Mouse (Mus musculus): ENCODE results near the gene Pigb. TPM values are rescaled to one million over a fixed set of nuclear protein-coding genes. Genes with fewer than 3 reads are reported as not detected.
"Not testable (repeated sequence)": the region's sequence is repeated elsewhere in the genome, so short reads cannot be mapped to it uniquely, and the experiment has no call there.

The Pigb gene
- total and polyA plus RNA-seq, 2 experiments from 2014 or later = 10.0 to 10.3 TPM

- Histone ChIP-seq H3K4me2 (ENCODE audit: low read depth) (no peak overlapping the region), H3K27me3 (ENCODE audit: insufficient read depth, low read length) (no peaks in the 10 kb centered on the region), H3K9me3 (ENCODE audit: low read length) (no peaks in the 10 kb centered on the region), H3K9ac (no peak overlapping the region), H3K36me3 (ENCODE audit: insufficient read depth) (no peaks in the 10 kb centered on the region), H3K27ac (ENCODE audit: low read depth, low read length) (no peak overlapping the region), H3K4me1 (ENCODE audit: insufficient read depth) (no peaks in the 10 kb centered on the region), H3K4me3 (ENCODE audit: low read depth, low read length) (no peak overlapping the region)
- TF ChIP-seq CTCF (IDR thresholded peaks at IDR 0.05; ENCODE audit: low read depth) = no peak
- whole genome bisulfite sequencing = 35% methylated on average over 7 of the region's 7 CpGs
- DNase-seq (no peak), ATAC-seq (no peak)
These were observed 39.7 kb upstream of the Pigb start for GRCm38 (mm10) chr9:73079801-73080325.

- not testable (repeated sequence) for H3K4me3 ChIP-seq (ENCODE audit: low read depth, low read length); H3K27ac ChIP-seq (ENCODE audit: low read depth, low read length); ATAC-seq; H3K4me1 ChIP-seq (ENCODE audit: insufficient read depth); H3K9me3 ChIP-seq (ENCODE audit: low read length); H3K4me2 ChIP-seq (ENCODE audit: low read depth); DNase-seq; H3K27me3 ChIP-seq (ENCODE audit: insufficient read depth, low read length); H3K36me3 ChIP-seq (ENCODE audit: insufficient read depth); H3K9ac ChIP-seq
- WGBS = 81% methylated on average over 11 of the region's 12 CpGs
These were observed 39.2 kb upstream of the Pigb start for GRCm38 (mm10) chr9:73079349-73079748.

- Histone ChIP-seq H3K27me3 (ENCODE audit: insufficient read depth, low read length) (no peaks in the 10 kb centered on the region), H3K4me2 (ENCODE audit: low read depth) (no peak overlapping the region), H3K27ac (ENCODE audit: low read depth, low read length) (no peak overlapping the region), H3K4me3 (ENCODE audit: low read depth, low read length) (no peak overlapping the region), H3K9me3 (ENCODE audit: low read length) (no peaks in the 10 kb centered on the region), H3K36me3 (ENCODE audit: insufficient read depth) (no peaks in the 10 kb centered on the region), H3K4me1 (ENCODE audit: insufficient read depth) (no peaks in the 10 kb centered on the region), H3K9ac (no peak overlapping the region)
- no peak for TF ChIP-seq CTCF (IDR thresholded peaks at IDR 0.05; ENCODE audit: low read depth)
- WGBS = 92% methylated on average over 5 of the region's 5 CpGs
- no peak for DNase-seq
- ATAC-seq = no peak
These were observed 33.0 kb upstream of the Pigb start for GRCm38 (mm10) chr9:73073169-73073568.

- H3K36me3 ChIP-seq (ENCODE audit: insufficient read depth) = no peaks in the 10 kb centered on the region
These were observed 32.2 kb upstream of the Pigb start for GRCm38 (mm10) chr9:73072426-73072825.

GRCm38 (mm10) chr9:73070971-73071659 is 30.9 kb upstream of the Pigb start:
- no peak for TF ChIP-seq CTCF (IDR thresholded peaks at IDR 0.05; ENCODE audit: low read depth)
- Histone ChIP-seq H3K4me2 (ENCODE audit: low read depth) (no peak overlapping the region), H3K27ac (ENCODE audit: low read depth, low read length) (no peak overlapping the region), H3K27me3 (ENCODE audit: insufficient read depth, low read length) (no peaks in the 10 kb centered on the region), H3K9ac (no peak overlapping the region), H3K4me3 (ENCODE audit: low read depth, low read length) (no peak overlapping the region), H3K9me3 (ENCODE audit: low read length) (no peaks in the 10 kb centered on the region), H3K36me3 (ENCODE audit: insufficient read depth) (no peaks in the 10 kb centered on the region), H3K4me1 (ENCODE audit: insufficient read depth) (no peaks in the 10 kb centered on the region)
- DNase-seq (no peak), ATAC-seq (no peak)
- 78% methylated on average over 10 of the region's 10 CpGs for WGBS

More at GRCm38 (mm10) chr9:73072426-73072825, 32.2 kb upstream of the Pigb start:
- Histone ChIP-seq H3K4me1 (ENCODE audit: insufficient read depth) (no peaks in the 10 kb centered on the region), H3K27me3 (ENCODE audit: insufficient read depth, low read length) (no peaks in the 10 kb centered on the region), H3K9me3 (ENCODE audit: low read length) (no peaks in the 10 kb centered on the region), H3K9ac (no peak overlapping the region), H3K4me2 (ENCODE audit: low read depth) (no peak overlapping the region), H3K4me3 (ENCODE audit: low read depth, low read length) (no peak overlapping the region), H3K27ac (ENCODE audit: low read depth, low read length) (no peak overlapping the region)
- DNase-seq = no peak
- no peak for TF ChIP-seq CTCF (IDR thresholded peaks at IDR 0.05; ENCODE audit: low read depth)
- 85% methylated on average over 8 of the region's 8 CpGs for WGBS
- ATAC-seq = no peak

GRCm38 (mm10) chr9:73068688-73069087 is 28.5 kb upstream of the Pigb start:
- H3K4me1 ChIP-seq (ENCODE audit: insufficient read depth) = no peaks in the 10 kb centered on the region
- no peaks in the 10 kb centered on the region for H3K27me3 ChIP-seq (ENCODE audit: insufficient read depth, low read length)
- ATAC-seq = no peak
- no peak overlapping the region for H3K4me2 ChIP-seq (ENCODE audit: low read depth)
- H3K27ac ChIP-seq (ENCODE audit: low read depth, low read length) = no peak overlapping the region
- no peaks in the 10 kb centered on the region for H3K9me3 ChIP-seq (ENCODE audit: low read length)
- no peak overlapping the region for H3K4me3 ChIP-seq (ENCODE audit: low read depth, low read length)
- no peaks in the 10 kb centered on the region for H3K36me3 ChIP-seq (ENCODE audit: insufficient read depth)
- H3K9ac ChIP-seq = no peak overlapping the region
- 91% methylated on average over 6 of the region's 6 CpGs for WGBS
- no peak for DNase-seq
- no peak for TF ChIP-seq CTCF (IDR thresholded peaks at IDR 0.05; ENCODE audit: low read depth)

GRCm38 (mm10) chr9:73068230-73068679 is 28.1 kb upstream of the Pigb start:
- H3K4me2 ChIP-seq (ENCODE audit: low read depth) = no peak overlapping the region
- ATAC-seq = no peak
- WGBS = 71% methylated on average over 6 of the region's 6 CpGs

More at GRCm38 (mm10) chr9:73068230-73068679, 28.1 kb upstream of the Pigb start:
- no peak for TF ChIP-seq CTCF (IDR thresholded peaks at IDR 0.05; ENCODE audit: low read depth)
- Histone ChIP-seq H3K9me3 (ENCODE audit: low read length) (no peaks in the 10 kb centered on the region), H3K36me3 (ENCODE audit: insufficient read depth) (no peaks in the 10 kb centered on the region), H3K4me1 (ENCODE audit: insufficient read depth) (no peaks in the 10 kb centered on the region), H3K27me3 (ENCODE audit: insufficient read depth, low read length) (no peaks in the 10 kb centered on the region), H3K4me3 (ENCODE audit: low read depth, low read length) (no peak overlapping the region), H3K9ac (no peak overlapping the region), H3K27ac (ENCODE audit: low read depth, low read length) (no peak overlapping the region)
- no peak for DNase-seq
